Mouse (Mus musculus): ENCODE measurements around the gene Scoc.
"Not testable (repeated sequence)": the region's sequence is repeated elsewhere in the genome, so short reads cannot be mapped to it uniquely, and the experiment has no call there.

Scoc gene

GRCm38 (mm10) chr8:83458222-83458621 is at the start of gene Scoc:
Gene Scoc, minus strand, starts transcription at chr8:83458391.
- no peak for DNase-seq (ENCODE audit: low read depth, low spot score)

GRCm38 (mm10) chr8:83459606-83460005 is 1.4 kb upstream of the Scoc start:
- DNase-seq (ENCODE audit: low read depth, low spot score), result no peak

- no peak for DNase-seq (ENCODE audit: low read depth, low spot score)
These were observed 1.1 kb downstream of the Scoc start for GRCm38 (mm10) chr8:83457121-83457520.

GRCm38 (mm10) chr8:83451056-83451455 is 7.1 kb downstream of the Scoc start:
- peak; percentile 13 for DNase-seq (ENCODE audit: low read depth, low spot score)

GRCm38 (mm10) chr8:83449960-83450359 is 8.2 kb downstream of the Scoc start:
- no peak for DNase-seq (ENCODE audit: low read depth, low spot score)

- DNase-seq (ENCODE audit: low read depth, low spot score), result no peak
These were observed 15.2 kb downstream of the Scoc start for GRCm38 (mm10) chr8:83443052-83443400.

- peak; percentile 98 for DNase-seq (ENCODE audit: low read depth, low spot score)
These were observed 15.7 kb downstream of the Scoc start for GRCm38 (mm10) chr8:83442243-83443051.

GRCm38 (mm10) chr8:83441656-83442242 is 16.4 kb downstream of the Scoc start:
- no peak for DNase-seq (ENCODE audit: low read depth, low spot score)

GRCm38 (mm10) chr8:83437077-83437476 is 21.1 kb downstream of the Scoc start:
- DNase-seq (ENCODE audit: low read depth, low spot score), result no peak

GRCm38 (mm10) chr8:83429071-83429524 is 29.1 kb downstream of the Scoc start:
- DNase-seq (ENCODE audit: low read depth, low spot score), result no peak

- DNase-seq (ENCODE audit: low read depth, low spot score), result not testable (repeated sequence)
These were observed 29.6 kb downstream of the Scoc start for GRCm38 (mm10) chr8:83428621-83429020.

- DNase-seq (ENCODE audit: low read depth, low spot score), result no peak
These were observed 31.2 kb downstream of the Scoc start for GRCm38 (mm10) chr8:83426949-83427348.

- no peak for DNase-seq (ENCODE audit: low read depth, low spot score)
These were observed 32.0 kb downstream of the Scoc start for GRCm38 (mm10) chr8:83426104-83426759.

GRCm38 (mm10) chr8:83425202-83425601 is 33.0 kb downstream of the Scoc start:
- no peak for DNase-seq (ENCODE audit: low read depth, low spot score)

GRCm38 (mm10) chr8:83423032-83423825 is 35.0 kb downstream of the Scoc start:
- no peak for DNase-seq (ENCODE audit: low read depth, low spot score)

GRCm38 (mm10) chr8:83421354-83421753 is 36.8 kb downstream of the Scoc start:
- no peak for DNase-seq (ENCODE audit: low read depth, low spot score)

GRCm38 (mm10) chr8:83418805-83419516 is 39.2 kb downstream of the Scoc start:
- DNase-seq (ENCODE audit: low read depth, low spot score), result no peak

GRCm38 (mm10) chr8:83417970-83418369 is 40.2 kb downstream of the Scoc start:
- no peak for DNase-seq (ENCODE audit: low read depth, low spot score)

GRCm38 (mm10) chr8:83416878-83417277 is 41.3 kb downstream of the Scoc start:
- no peak for DNase-seq (ENCODE audit: low read depth, low spot score)

- DNase-seq (ENCODE audit: low read depth, low spot score), result no peak
These were observed 49.7 kb downstream of the Scoc start for GRCm38 (mm10) chr8:83408496-83408895.

GRCm38 (mm10) chr8:83406836-83407235 is 51.4 kb downstream of the Scoc start:
- DNase-seq (ENCODE audit: low read depth, low spot score), result no peak

Measured in skeletal muscle tissue, adult 2 months (tissue).